Mouse (Mus musculus): ENCODE measurements around the gene Rbpms2.
"Not testable (repeated sequence)": the region's sequence is repeated elsewhere in the genome, so short reads cannot be mapped to it uniquely, and the experiment has no call there.

Gene Rbpms2

DNA sequence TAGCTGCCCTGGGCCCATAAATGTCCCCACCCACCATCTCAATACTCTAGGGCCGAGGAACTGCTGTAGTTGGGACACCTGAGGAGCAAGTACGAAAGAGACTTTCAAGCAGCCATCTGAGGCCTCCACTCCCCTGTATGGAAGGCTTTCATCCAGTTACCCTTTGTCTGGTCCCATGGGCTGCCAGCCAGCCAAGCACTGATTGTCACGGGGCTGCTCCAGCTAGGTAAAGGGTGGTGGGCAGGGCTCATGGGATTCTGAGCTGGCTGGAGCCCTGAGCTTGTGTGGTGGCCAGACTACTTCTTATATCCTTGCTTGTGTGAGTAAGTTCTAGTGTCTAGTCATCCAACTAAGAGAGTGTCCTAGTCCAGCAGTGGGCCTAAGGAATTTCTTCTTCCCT is 27.8 kb downstream of the Rbpms2 start:
- no peak for DNase-seq (ENCODE audit: low spot score)

DNA sequence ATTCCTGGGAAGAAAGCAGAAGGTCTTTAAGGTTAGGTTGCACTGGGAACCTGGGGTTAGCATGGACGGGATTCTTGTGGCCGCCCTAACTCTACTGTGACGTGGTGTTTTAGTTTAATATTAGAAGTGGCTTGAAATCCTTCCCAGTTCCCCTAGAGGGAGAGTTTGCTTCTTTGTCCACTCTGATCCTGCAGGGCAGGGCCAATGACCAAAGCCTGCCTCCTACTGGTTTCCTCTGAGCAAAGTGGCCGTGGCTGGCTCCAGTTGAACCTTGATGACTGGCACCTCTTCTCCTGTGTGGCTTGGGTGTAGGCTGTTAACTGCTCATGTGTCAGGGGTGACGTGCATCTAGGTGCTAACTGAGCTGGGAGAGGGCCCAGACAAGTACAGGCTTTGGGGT is 31.6 kb downstream of the Rbpms2 start:
- DNase-seq (ENCODE audit: low spot score): no peak

DNA sequence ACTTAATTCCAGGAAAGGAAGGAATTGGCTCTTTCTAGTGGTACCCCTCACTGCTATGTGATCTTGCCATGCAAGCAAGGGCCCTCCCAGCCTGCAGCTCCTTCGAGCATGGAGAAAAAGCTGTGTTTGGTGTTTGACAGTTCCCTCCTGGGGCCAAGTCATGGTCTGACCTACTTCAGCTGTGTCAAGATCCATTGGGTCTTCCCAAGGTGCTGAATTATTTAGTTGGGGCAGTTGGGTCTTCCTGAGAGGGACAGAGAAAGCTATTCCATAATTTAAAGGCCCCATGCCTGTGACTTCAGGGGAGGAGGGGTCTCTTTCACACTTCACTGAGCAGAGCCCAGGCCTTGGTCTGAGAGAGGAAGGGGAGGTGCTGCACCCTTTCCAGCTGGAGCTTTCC is 32.0 kb downstream of the Rbpms2 start:
- DNase-seq (ENCODE audit: low spot score): no peak

DNA sequence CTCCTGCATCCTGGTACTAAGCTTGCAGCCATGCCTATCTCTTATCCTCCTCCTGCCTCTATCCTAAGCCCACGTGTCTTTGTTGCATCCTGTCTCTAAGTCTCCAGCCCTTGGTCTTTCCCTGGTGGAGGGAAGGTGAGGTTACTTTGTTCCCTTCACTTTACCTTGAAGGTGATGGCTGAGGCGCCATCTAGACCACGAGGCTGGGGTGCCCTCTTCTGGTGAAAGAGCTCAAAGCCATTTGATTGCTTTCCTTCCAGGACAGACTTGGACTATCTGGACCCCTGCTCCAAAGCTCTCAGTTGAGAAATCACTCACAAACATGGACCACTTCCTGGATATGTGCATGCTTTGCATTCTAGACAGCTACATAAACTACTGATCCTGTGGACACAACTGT is 34.7 kb downstream of the Rbpms2 start:
- no peak for DNase-seq (ENCODE audit: low spot score)

DNA sequence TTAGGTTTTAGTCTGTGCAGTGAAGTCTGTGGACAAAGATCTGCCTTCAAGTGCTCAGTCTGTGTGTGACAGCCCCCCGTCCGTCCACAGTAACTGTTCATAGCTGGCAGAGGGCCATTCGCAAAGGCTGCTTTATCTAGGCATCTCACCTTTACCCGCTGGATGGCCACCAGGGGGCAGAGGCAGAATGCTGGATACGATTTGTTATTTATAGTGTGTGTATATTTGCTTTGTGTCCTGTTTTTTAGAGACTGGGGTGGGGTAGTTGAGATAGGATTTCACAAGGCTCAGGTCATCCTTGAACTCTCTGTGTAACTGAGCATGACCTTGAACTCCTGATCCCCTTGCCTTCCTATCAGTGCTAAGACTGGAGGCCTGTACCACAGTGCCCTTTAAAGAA is 36.6 kb downstream of the Rbpms2 start:
- peak; percentile 40 for DNase-seq (ENCODE audit: low spot score)

DNA sequence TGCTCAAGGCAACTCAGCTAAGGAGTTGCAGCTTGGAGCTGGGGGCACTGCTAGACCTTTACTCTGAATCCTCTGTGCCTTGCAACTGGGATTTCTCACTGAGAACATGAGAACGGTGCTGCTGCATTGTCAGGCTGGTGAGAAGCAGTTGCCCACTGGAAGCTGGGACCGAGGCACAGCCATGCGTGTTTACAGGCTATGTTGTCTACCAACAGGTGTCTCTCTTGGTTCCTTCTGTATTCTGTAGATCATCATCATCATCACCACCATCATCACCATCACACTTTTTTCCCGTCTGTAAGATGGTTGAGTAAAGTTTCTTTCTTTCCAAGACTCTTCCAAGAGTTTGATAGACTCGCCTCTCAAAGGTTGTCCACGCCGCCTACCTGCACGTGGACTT is 38.3 kb downstream of the Rbpms2 start, which contains the start of gene Oaz2:
Gene Oaz2, plus strand, starts transcription at position 301 of the 400 bp plus-strand sequence.
- no peak for DNase-seq (ENCODE audit: low spot score)

DNA sequence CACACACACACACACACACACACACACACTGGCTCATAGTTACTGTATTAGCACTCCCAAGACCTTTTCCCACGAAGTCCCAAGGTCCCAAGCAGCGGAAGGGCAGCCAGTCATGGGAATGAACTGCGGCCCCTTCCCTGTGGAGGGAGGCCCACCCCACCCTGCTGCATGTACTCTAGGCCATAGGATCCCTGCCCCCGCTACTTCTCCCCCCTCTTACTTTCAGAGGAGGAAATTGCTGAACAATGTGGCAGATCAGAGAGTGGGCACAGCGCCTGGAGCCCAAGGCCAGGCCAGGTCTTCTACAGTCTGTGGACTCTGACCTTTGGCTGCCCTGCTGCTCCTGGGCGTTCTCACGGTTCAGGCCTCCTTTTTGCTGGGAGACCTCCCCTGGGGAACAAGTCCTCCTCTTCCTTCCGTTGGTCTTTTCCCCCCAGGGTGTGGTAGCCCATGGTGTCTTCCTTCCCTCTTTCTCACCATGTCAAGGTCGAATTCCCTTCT is 42.0 kb downstream of the Rbpms2 start:
- DNase-seq (ENCODE audit: low spot score): no peak

DNA sequence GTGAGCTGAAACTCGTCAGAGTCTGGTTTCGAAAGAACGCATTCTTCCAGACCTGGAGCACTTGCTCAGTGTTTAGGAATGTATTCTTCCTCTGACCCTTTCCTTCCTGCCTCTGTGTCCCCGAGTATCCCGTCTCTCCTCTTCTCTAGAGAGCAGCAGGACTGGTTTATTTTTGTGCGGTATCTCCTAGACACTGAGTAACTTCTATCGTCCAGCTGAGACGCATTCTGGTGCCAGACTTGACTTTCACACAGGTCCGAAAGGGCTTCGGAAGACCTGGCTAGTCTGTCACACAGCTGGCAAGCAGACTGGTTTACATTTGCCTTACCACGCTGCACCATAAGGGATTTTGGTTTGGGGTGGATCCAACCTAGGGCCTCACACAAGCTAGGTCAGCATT is 43.5 kb downstream of the Rbpms2 start:
- DNase-seq (ENCODE audit: low spot score): no peak

DNA sequence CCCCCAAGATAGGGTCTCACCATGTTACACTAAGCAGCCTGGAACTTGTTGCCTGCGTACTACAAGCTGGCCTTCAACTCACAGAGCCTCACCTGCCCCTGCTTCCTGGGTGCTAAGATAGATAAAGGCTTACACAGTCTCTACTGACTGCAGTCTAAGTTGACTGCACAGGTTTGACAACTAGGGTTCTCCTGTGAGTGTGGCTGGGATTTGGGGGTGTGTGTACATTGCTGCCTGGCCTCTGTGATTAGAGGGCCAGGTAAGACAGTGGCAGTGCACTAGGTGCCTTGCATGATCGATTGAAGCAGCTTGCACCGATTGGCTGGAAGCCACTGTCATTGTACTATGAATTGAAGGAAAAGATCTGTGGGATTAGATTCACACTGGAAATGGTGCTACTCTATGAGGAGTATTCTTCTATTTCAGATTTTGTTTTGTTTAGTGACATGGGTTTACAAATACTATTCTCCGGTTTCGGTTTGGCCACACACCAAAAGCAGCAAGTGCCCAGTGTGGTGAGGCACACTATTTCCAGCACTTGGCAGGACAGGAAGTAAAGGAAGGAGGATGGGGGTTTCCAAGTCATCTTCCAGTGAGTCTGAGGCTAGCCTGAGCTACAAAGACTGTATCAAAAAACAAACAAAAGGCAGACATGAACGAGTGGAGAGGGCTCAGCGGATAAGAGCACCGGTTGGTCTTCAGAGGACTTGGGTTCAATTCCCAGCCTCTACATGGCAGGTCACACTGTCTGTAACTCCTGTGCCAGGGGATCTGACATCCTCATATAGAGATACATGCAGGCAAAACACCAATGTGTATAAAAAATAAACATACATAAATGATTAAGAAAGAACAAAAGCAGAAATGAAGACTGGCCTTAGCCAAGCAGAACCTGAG is 46.3 kb downstream of the Rbpms2 start:
- DNase-seq (ENCODE audit: low spot score): no peak

DNA sequence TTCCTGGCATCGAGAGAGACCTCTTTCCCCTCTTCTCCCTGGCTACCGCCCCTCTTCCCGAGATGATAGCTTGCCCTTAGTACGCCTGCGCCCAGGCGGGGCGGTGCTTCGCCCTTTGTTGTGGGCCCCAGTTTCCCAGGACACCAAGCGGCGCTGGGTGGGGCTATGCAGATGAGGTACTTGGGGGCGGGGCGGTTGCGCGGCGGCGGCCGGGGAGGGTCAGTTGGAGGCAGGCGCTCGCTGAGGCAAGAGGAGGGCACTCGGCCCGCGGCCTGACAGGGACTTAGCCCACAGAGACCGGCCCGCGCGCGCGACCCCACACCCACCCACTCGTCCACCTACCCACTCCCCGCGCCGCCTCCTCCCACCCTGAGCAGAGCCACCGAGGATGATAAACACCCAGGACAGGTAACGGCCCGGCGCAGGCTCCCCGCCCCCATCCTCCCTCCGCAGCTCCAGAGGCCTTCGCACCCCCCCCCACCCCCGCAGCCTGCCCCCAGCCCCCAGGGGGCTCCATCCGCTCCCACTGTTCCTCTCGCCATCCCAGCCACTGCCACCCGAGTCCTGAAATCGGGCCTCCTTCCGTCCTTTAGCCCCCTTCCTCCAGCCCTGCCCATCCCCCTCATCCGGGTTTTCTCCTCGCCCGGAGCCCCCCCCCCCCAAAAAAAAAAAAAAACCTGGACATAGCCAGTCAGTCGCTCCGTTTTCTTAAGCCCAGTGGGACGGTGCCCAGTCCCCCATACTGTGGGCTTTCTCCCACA is 47.1 kb downstream of the Rbpms2 start:
- peak; percentile 84 for DNase-seq (ENCODE audit: low spot score)

DNA sequence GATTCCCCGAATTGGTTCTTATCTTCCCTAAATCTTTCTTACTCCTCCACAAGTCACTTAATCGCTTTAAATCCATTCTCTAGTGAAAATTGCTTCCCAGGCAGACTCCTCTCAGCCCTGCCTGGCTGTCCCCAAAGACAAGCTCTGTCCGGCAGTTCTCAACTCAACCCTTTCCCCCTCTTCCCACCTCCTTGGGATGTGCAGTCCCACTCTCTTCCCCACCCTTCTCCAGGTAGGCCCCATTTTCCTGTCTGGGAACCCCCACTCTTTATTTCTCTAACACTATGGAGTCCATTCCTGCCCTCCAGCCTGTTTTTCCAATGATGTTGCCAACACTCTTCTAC is 47.6 kb downstream of the Rbpms2 start:
- no peak for DNase-seq (ENCODE audit: low spot score)

DNA sequence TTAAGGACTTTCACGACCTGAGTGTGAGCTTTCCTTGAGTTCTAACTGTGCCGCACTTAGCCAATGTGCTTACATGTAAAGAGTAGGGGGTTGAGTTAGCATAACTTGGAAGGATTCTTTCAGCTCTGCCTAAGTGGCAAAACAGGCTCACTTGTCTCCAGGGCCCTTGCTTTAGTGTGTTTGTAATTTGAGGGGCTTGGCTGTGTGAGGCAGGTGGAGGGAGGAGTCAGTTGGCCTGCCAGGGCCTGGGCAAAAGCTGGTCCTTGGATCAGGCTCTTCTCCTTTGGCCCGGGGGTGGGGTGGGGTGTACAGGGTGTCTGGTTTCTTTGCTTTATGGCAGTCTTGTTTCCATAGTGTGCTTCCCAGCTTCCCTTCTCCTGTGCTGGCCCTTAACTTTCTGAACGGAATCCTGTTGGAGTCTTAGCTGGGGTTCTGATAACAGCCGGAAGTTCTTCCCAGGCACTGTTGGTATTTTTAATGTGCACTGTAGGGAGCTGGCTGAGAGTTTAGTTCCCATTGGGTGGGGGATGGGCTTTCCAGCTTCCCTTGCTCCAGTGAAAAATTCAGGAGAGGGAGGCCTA is 49.8 kb downstream of the Rbpms2 start:
- no peak for DNase-seq (ENCODE audit: low spot score)

DNA sequence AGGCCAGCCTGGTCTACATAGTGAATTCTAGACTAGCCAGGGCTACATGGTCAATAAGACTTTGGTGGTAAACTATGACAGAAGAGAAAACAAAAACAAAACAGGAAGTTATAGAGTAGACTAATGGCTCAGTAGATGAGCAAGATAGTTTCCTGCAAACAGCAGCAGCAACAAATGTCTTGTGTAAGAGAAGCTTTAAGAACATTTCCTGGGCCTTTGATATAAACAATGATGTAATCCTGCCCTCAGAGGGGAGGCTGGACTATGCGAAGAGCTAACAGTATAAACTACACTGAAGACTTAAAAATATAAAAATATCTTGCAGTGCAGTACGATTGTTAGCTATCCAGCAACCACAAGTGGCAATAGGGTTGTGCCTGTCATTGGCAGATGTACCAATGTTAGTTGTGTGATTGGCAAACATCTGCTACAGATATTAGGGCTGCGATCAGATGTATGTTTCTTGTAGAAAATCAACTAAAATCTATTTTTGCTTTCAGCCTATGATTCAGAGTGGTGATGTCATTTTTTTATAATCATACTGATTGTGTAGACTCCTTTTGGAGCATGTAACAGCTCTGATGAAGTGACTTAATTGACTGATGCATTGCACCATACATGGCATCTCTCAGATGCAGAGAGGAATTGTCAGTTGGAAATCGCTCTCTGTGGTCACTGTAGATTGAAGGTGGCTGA is 51.6 kb downstream of the Rbpms2 start:
- no peak for DNase-seq (ENCODE audit: low spot score)

DNA sequence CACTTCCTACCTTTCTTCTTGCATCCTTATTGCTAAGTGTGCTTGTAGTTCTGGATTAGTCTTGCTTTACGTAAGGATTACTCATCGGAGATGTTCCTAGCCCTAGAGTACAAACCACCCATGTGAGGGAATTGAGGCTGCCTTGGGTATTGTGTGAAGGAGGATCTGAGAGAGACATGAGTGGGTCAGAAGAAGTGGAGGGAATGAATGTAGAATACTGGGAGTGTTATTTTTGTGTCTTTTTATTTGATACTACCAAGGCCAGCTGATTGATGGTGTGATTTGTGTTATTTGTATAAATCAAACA is 52.1 kb downstream of the Rbpms2 start:
- no peak for DNase-seq (ENCODE audit: low spot score)

DNA sequence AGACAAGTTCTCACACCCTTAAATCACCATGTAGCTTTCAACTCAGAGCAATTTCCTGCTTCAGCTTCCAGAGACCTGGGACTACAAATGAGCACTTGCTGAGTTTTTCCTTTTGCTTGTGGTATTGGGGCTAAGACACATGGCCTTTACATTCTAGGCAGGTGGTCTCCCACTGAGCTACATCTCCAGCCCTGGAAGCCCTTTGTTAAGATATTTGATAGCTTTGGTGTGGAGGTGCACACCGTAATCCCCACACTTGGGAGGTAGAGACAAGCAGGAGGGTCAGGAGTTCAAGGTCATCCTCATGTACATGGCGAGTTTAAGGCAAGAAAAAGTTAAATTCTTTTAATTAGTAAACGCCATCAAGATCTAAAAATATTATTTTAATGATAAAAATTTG is 52.7 kb downstream of the Rbpms2 start:
- no peak for DNase-seq (ENCODE audit: low spot score)

DNA sequence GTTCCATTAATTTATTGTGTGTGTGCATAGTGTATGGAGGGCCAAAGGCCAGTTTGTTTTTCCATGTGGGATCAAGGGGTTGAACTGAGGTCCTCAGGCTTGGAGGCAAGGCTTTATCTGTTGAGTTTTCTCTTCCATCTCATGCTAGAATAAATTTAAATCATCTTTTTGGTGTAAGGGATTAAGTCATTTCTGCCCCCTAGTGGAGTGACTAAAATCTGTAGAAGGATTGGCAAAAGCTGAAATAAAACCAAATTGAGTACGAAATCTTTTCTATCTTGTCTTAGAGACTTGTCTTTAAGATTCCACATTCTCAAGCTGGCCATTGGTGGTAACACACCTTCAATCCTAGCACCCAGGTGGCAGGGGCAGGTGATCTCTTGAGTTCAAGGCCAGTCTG is 53.5 kb downstream of the Rbpms2 start:
- no peak for DNase-seq (ENCODE audit: low spot score)

DNA sequence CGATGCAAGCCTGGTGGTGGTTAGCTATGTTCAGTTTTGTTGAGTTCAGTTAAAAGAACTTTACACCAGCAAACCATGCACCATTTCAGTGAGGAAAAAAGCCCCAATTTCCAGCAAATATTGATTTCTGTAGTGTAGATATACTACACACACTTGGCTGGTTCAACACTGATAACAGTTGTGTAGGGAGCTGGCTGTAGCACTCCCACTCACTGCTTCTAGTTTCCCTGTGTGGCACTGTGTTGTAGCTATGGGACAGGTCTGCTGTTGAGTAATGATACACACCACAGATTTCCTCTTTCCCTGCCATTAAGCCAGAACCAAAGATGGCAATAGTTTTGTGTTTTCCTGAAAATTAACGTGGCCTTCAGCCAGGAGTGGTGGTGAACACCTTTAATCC is 55.3 kb downstream of the Rbpms2 start:
- no peak for DNase-seq (ENCODE audit: low spot score)

DNA sequence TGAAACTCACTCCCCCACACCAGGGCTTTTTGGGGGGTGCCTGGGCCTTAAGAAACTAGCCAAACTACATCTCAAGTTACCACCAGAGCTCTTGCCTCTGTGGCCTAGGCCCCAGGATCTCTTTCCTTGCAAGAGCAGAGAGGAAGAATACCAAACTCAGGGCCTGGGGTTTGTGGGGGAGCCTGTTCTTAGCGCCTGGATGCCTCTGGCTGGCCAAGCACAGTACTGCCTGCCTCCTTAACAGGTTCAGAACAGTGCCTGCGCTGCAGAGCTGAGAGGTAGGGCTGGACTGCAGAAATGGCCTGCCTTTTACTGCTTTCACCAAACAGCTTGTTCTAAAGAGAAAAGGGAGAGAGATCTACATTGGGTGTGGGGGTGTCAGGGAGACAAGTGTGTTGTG is 60.4 kb downstream of the Rbpms2 start:
- not testable (repeated sequence) for DNase-seq (ENCODE audit: low spot score)

DNA sequence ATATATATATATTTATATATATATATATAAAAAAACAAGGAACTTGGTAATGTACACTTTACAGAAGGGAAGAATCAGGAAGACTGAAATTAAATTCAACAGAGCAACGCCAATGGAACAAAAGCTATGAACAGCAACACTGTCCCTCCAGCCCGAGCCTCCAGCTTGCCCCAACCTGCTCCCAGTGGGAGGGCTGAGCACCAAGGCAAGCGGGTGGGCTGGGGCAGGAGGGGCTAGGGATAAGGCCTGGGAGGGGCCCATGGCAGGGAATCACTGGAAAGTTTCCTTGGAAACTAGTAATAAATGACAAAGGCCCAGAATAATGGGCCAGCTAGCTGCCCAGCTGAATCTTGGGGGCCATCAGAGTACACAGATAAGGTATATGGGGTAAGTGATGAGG is 63.0 kb downstream of the Rbpms2 start:
- no peak for DNase-seq (ENCODE audit: low spot score)

DNA sequence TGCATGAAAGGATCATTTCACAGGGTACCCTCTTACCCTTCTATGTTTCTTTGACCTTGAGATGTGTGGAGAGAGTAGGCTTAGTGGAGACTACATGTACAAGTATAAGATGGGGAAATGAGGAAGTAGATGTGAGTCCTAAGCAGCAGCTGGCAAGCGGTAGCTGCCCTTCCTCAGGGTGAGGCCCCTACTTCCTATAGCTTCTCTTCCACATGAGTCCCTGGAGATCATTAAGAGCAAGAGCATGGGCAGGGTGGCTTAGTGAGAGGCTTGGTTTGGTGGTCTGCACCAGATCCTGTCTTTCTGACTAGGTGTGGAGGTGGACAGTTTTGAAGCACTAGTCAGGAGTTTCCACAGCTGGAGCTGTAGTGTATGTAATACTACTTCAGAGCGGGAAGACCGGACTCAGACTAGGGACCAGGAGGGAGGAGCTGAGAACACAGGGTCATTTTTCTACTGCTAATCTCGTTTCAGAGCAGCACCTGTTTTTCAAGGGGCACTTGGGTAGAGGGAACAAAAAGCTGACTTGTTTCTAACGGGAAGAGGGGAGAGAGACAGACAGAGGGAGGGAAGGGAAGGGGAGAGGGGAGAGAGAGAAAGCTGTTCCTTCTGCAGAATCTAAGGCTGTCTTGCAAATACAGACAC is 63.6 kb downstream of the Rbpms2 start:
- DNase-seq (ENCODE audit: low spot score): no peak

DNA sequence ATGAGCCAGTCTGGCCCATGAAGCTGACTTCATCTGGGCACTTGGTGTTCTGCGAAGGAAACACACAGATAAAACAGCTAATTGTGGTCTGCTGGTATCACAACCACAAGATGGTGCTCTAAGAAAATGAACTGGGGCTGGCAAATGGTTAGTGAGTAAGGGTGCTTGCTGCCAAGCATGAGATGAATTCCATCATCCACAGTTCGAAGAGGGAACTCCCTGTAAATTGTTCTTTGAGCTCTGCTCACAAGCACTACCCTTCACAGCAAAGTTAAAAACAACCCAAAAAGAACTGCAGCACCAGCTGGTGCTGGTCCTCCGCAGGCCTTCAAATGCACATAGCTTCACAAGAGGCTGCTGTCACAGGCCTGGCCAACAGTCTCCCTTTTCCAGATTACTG is 66.2 kb downstream of the Rbpms2 start:
- peak; percentile 63 for DNase-seq (ENCODE audit: low spot score)

DNA sequence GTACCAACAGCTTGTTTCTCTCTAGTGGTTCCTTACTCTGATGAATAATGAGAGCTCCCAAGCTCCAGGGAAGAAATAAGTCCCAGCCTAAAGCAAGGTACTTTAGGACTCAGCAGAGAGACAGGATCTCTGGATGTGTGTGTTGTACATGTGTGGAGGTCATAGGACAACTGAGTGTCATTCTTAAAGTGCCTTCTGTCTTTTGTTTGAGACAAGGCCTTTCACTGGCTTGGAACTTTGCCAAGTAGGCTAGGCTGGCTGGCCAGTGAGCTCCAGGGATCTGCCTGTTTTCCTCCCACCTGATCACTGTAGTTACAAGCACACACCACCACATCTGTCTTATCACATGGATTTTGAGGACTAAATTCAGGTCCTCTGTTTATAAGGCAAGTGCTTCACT is 66.9 kb downstream of the Rbpms2 start:
- no peak for DNase-seq (ENCODE audit: low spot score)
